Mouse (Mus musculus): ENCODE measurements around the gene Arhgap23.

Arhgap23 gene

GRCm38 (mm10) chr11:97548757-97549156 lies 133.4 kb downstream of the Arhgap23 start:
- in situ Hi-C loops (cut with MseI, MboI) = no loop called here
